Mouse (Mus musculus) ES-E14 (cell line): ENCODE measurements around the gene Naa16.

ENCODE experiments used
- HCFC1 ChIP-seq: IDR thresholded peaks from 2 replicates; pipeline ENCODE4 v1.6.1; 2012; ENCODE audit warnings: low read length, inconsistent platforms, borderline replicate concordance; ENCODE audit not compliant: insufficient read depth
- ZC3H11A ChIP-seq: IDR thresholded peaks from 2 replicates; pipeline ENCODE4 v1.6.1; 2012; ENCODE audit warnings: low read depth, mild to moderate bottlenecking, inconsistent platforms, low read length, borderline replicate concordance
- ZNF384 ChIP-seq: IDR thresholded peaks from 2 replicates; pipeline ENCODE4 v1.6.1; 2012; ENCODE audit warnings: low read depth, low read length, inconsistent platforms

GRCm38 (mm10) chr14:79309115-79309514 is 81.5 kb downstream of the Naa16 start:
- no peak for TF ChIP-seq ZNF384
- TF ChIP-seq ZC3H11A, result no peak
- no peak for TF ChIP-seq HCFC1
